Comparison of ENCODE assay signal across 32 mouse cellular contexts in genomic region chr14:31200038-31200437, GRCm38 (mm10). TPM values are rescaled to one million over a fixed set of nuclear protein-coding genes. Genes with fewer than 3 reads are reported as not detected.
DNase-seq lines count a peak whose midpoint lies in the region; ATAC-seq and TF ChIP-seq lines count a peak whose summit lies in the region.
"Had no signal": no experiment of that assay in that cellular context is flagged by ENCODE, and none has a peak within 500 bp of the region (broad histone marks: within the 10 kb centered on the region; RNA-seq: fewer than 3 reads in every experiment).

No protein-coding gene starts in this region.

- no peaks in the 10 kb centered on the region for H3K27me3 ChIP-seq in lung, embryonic 16.5 days (ENCODE audit: control insufficient read depth, insufficient read depth, low read depth, low read length)
- H3K27me3 ChIP-seq in liver, embryonic 15.5 days = no peaks in the 10 kb centered on the region
- H3K27me3 ChIP-seq in stomach, postnatal 0 days (ENCODE audit: control insufficient read depth, insufficient read depth, low read length) = no peaks in the 10 kb centered on the region
- H3K27me3 ChIP-seq in forebrain, embryonic 15.5 days = no peaks in the 10 kb centered on the region
- H3K27me3 ChIP-seq: embryonic facial prominence, embryonic 15.5 days; forebrain, embryonic 13.5 days; heart, embryonic 12.5 days; limb, embryonic 13.5 days had no signal

- no peak overlapping the region for H3K27ac ChIP-seq in layer of hippocampus, adult 2 months
- H3K27ac ChIP-seq in lung, embryonic 16.5 days (ENCODE audit: low read length) = peak overlapping the region; percentile 56; the same call in 1 of the 2 replicates
- peak overlapping the region; percentile 64 for H3K27ac ChIP-seq in liver, embryonic 15.5 days (replicated peaks)
- H3K27ac ChIP-seq in stomach, postnatal 0 days (replicated peaks) = 0 out of 2 replicates have a peak overlapping the region, but pooled peaks have one; percentile 24
- no peak overlapping the region for H3K27ac ChIP-seq in forebrain, embryonic 15.5 days (replicated peaks)
- H3K27ac ChIP-seq: embryonic facial prominence, embryonic 10.5 days; embryonic facial prominence, embryonic 15.5 days; forebrain, embryonic 13.5 days; heart, adult 2 months; hindbrain, embryonic 10.5 days; left cerebral cortex, adult 2 months; limb, embryonic 13.5 days had no signal

- 0 out of 2 replicates have a peak, but pooled peaks have one; percentile 20 for TF ChIP-seq CTCF in layer of hippocampus, adult 2 months (conservative IDR thresholded peaks at IDR 0.05)
- TF ChIP-seq CTCF in lung, adult 2 months (IDR thresholded peaks at IDR 0.05; ENCODE audit: insufficient read depth, low read length) = no peak
- no peak for TF ChIP-seq CTCF in stomach, postnatal 0 days (IDR thresholded peaks at IDR 0.05; ENCODE audit: low read depth)

- peaks cover 37% of the 10 kb centered on the region for H3K36me3 ChIP-seq in lung, embryonic 16.5 days (ENCODE audit: control insufficient read depth, insufficient read depth, low read length)
- peaks cover 76% of the 10 kb centered on the region for H3K36me3 ChIP-seq in liver, embryonic 15.5 days (replicated peaks)
- H3K36me3 ChIP-seq in stomach, postnatal 0 days (ENCODE audit: control insufficient read depth, insufficient read depth, low read length) = peaks cover 27% of the 10 kb centered on the region
- peaks cover 69% of the 10 kb centered on the region for H3K36me3 ChIP-seq in forebrain, embryonic 15.5 days

- no peaks in the 10 kb centered on the region for H3K9me3 ChIP-seq in lung, embryonic 16.5 days (ENCODE audit: control insufficient read depth, low read length)
- no peaks in the 10 kb centered on the region for H3K9me3 ChIP-seq in liver, embryonic 15.5 days (replicated peaks)
- H3K9me3 ChIP-seq in stomach, postnatal 0 days (ENCODE audit: control insufficient read depth, low read length) = no peaks in the 10 kb centered on the region
- no peaks in the 10 kb centered on the region for H3K9me3 ChIP-seq in forebrain, embryonic 15.5 days
- H3K9me3 ChIP-seq: embryonic facial prominence, embryonic 10.5 days; embryonic facial prominence, embryonic 15.5 days; forebrain, embryonic 13.5 days; heart, embryonic 12.5 days; hindbrain, embryonic 10.5 days; limb, embryonic 13.5 days had no signal

- no peak for ATAC-seq in lung, embryonic 16.5 days (ENCODE audit: low read depth)
- ATAC-seq in liver, embryonic 15.5 days (ENCODE audit: insufficient read depth) = peak; percentile 65; the same call in 1 of the 2 replicates
- ATAC-seq in stomach, postnatal 0 days (ENCODE audit: low FRiP score, low TSS enrichment) = peak; percentile 18; the same call in 1 of the 2 replicates
- no peak for ATAC-seq in forebrain, embryonic 15.5 days (replicated peaks)
- ATAC-seq: CD4-positive, CD25-positive, alpha-beta regulatory T cell, adult 4 months; forebrain, embryonic 13.5 days; hindbrain, embryonic 16.5 days; midbrain, embryonic 16.5 days had no signal

- no peak overlapping the region for H3K4me3 ChIP-seq in layer of hippocampus, adult 2 months
- no peak overlapping the region for H3K4me3 ChIP-seq in lung, embryonic 16.5 days (ENCODE audit: low read length)
- H3K4me3 ChIP-seq in lung, adult 2 months (replicated peaks; ENCODE audit: extremely low read depth, low read depth, low read length) = no peak overlapping the region
- H3K4me3 ChIP-seq in liver, embryonic 15.5 days (replicated peaks) = no peak overlapping the region
- no peak overlapping the region for H3K4me3 ChIP-seq in stomach, postnatal 0 days (ENCODE audit: low read depth, low read length)
- no peak overlapping the region for H3K4me3 ChIP-seq in forebrain, embryonic 15.5 days
- H3K4me3 ChIP-seq: embryonic facial prominence, embryonic 10.5 days; embryonic facial prominence, embryonic 15.5 days; forebrain, embryonic 13.5 days; heart, adult 2 months; heart, embryonic 12.5 days; hindbrain, embryonic 10.5 days; left cerebral cortex, adult 2 months; limb, embryonic 13.5 days had no signal

- no peak overlapping the region for H3K4me2 ChIP-seq in lung, embryonic 16.5 days (ENCODE audit: low read depth, low read length)
- no peak overlapping the region for H3K4me2 ChIP-seq in liver, embryonic 15.5 days
- no peak overlapping the region for H3K4me2 ChIP-seq in stomach, postnatal 0 days (replicated peaks; ENCODE audit: low read depth)
- no peak overlapping the region for H3K4me2 ChIP-seq in forebrain, embryonic 15.5 days (replicated peaks)
- H3K4me2 ChIP-seq: embryonic facial prominence, embryonic 15.5 days; forebrain, embryonic 13.5 days; heart, embryonic 12.5 days; limb, embryonic 13.5 days; midbrain, embryonic 11.5 days had no signal

- H3K4me1 ChIP-seq in lung, embryonic 16.5 days (replicated peaks; ENCODE audit: control insufficient read depth, insufficient read depth, low read length) = peaks cover 32% of the 10 kb centered on the region
- peaks cover 17% of the 10 kb centered on the region for H3K4me1 ChIP-seq in lung, adult 2 months (ENCODE audit: control insufficient read depth, insufficient read depth, low read length)
- peaks cover 51% of the 10 kb centered on the region for H3K4me1 ChIP-seq in liver, embryonic 15.5 days (replicated peaks)
- no peaks in the 10 kb centered on the region; the same call in 1 of the 2 replicates for H3K4me1 ChIP-seq in stomach, postnatal 0 days (replicated peaks; ENCODE audit: control insufficient read depth, insufficient read depth)
- peaks cover 20% of the 10 kb centered on the region for H3K4me1 ChIP-seq in forebrain, embryonic 15.5 days

- TF ChIP-seq EP300 in stomach, postnatal 0 days (optimal IDR thresholded peaks at IDR 0.05) = no peak

- no peak overlapping the region for H3K9ac ChIP-seq in lung, embryonic 16.5 days (ENCODE audit: low read length)
- no peak overlapping the region for H3K9ac ChIP-seq in liver, embryonic 15.5 days
- H3K9ac ChIP-seq in stomach, postnatal 0 days (ENCODE audit: low read length) = no peak overlapping the region
- no peak overlapping the region for H3K9ac ChIP-seq in forebrain, embryonic 15.5 days (replicated peaks)
- H3K9ac ChIP-seq: embryonic facial prominence, embryonic 15.5 days; forebrain, embryonic 13.5 days; heart, embryonic 12.5 days; limb, embryonic 13.5 days had no signal

- 49% methylated on average over 3 of the region's 3 CpGs for WGBS in lung, embryonic 16.5 days
- 46% methylated on average over 3 of the region's 3 CpGs for WGBS in lung, adult 2 months
- WGBS in liver, embryonic 15.5 days (ENCODE audit: insufficient replicate concordance) = 70% methylated on average over 3 of the region's 3 CpGs
- WGBS in stomach, postnatal 0 days = 59% methylated on average over 3 of the region's 3 CpGs
- 85% methylated on average over 3 of the region's 3 CpGs for WGBS in forebrain, embryonic 15.5 days

- TF ChIP-seq POLR2A in lung, adult 2 months (IDR thresholded peaks at IDR 0.05; ENCODE audit: borderline replicate concordance, extremely low read depth, low read depth, low read length) = no peak

- no peak for DNase-seq in layer of hippocampus, adult 2 months (ENCODE audit: low spot score in 2 of 2)
- no peak for DNase-seq in layer of hippocampus, postnatal 14 days (ENCODE audit: low spot score in 2 of 2)
- DNase-seq in lung, adult 2 months = no peak
- no peak for DNase-seq in stomach, postnatal 0 days (ENCODE audit: low spot score)
- DNase-seq: adrenal gland, adult 2 months; adrenal gland, postnatal 36 days; cerebellum, adult 18-20 months; cerebellum, postnatal 25 days; gastrocnemius, postnatal 36 days; heart, adult 2 months; heart, postnatal 10 days; kidney, postnatal 14 days; lung, postnatal 14 days; right cerebral cortex, postnatal 25 days; thymus, adult 2 months; thymus, postnatal 36 days had no signal

RNA-seq across cellular contexts. Expression of gene Tnnc1, which starts 8.1 kb away (rescaled TPM):
- 1 to 10 TPM; 2.4 to 2.9 TPM for total RNA-seq in layer of hippocampus, adult 2 months (2021)
- 1 to 10 TPM in 1 of 2 experiments, under 1 TPM in 1; 0.85 to 3.7 TPM for total RNA-seq in layer of hippocampus, postnatal 14 days (2021)
- 93.6 and 113 TPM in 2 replicates for polyA plus RNA-seq in lung, embryonic 16.5 days (2015; fragmentation: Nextera tagmentation; extraction: Ambion mirVana)
- 25.4 and 32.2 TPM in 2 replicates for polyA plus RNA-seq in lung, adult 2 months (2012; rRNA removed)
- 66.4 and 66.7 TPM in 2 replicates for polyA plus RNA-seq in liver, embryonic 15.5 days (2015; fragmentation: Nextera tagmentation; extraction: Ambion mirVana)
- polyA plus RNA-seq in stomach, postnatal 0 days (2015; fragmentation: Nextera tagmentation; extraction: Ambion mirVana) = 4.1 and 6.5 TPM in 2 replicates
- 1.7 and 2.2 TPM in 2 replicates for polyA plus RNA-seq in forebrain, embryonic 15.5 days (2015; fragmentation: Nextera tagmentation; extraction: Ambion mirVana)
- total RNA-seq: neutrophil, adult 5-6 weeks had no signal
- polyA plus RNA-seq: CD4-positive, CD25-positive, alpha-beta regulatory T cell, adult 4 months had no signal

RNA-seq across cellular contexts. Expression of gene Nisch, which starts 16.7 kb away (rescaled TPM):
- total RNA-seq in layer of hippocampus, adult 2 months (2021) = 100 to 1,000 TPM; 472 to 491 TPM
- 100 to 1,000 TPM; 433 to 449 TPM for total RNA-seq in layer of hippocampus, postnatal 14 days (2021)
- 377 and 397 TPM in 2 replicates for polyA plus RNA-seq in lung, embryonic 16.5 days (2015; fragmentation: Nextera tagmentation; extraction: Ambion mirVana)
- polyA plus RNA-seq in lung, adult 2 months (2012; rRNA removed) = 412 and 458 TPM in 2 replicates
- polyA plus RNA-seq in liver, embryonic 15.5 days (2015; fragmentation: Nextera tagmentation; extraction: Ambion mirVana) = 92.3 and 115 TPM in 2 replicates
- polyA plus RNA-seq in stomach, postnatal 0 days (2015; fragmentation: Nextera tagmentation; extraction: Ambion mirVana) = 87.7 and 106 TPM in 2 replicates
- polyA plus RNA-seq in forebrain, embryonic 15.5 days (2015; fragmentation: Nextera tagmentation; extraction: Ambion mirVana) = 339 and 356 TPM in 2 replicates

RNA-seq across cellular contexts. Expression of gene Sema3g, which starts 17.6 kb away (rescaled TPM):
- total RNA-seq in layer of hippocampus, adult 2 months (2021) = 1 to 10 TPM; 5.0 to 6.1 TPM
- total RNA-seq in layer of hippocampus, postnatal 14 days (2021) = 1 to 10 TPM; 5.5 to 6.4 TPM
- polyA plus RNA-seq in lung, embryonic 16.5 days (2015; fragmentation: Nextera tagmentation; extraction: Ambion mirVana) = 2.3 and 2.7 TPM in 2 replicates
- 95.9 and 109 TPM in 2 replicates for polyA plus RNA-seq in lung, adult 2 months (2012; rRNA removed)
- 0.03 and 0.08 TPM in 2 replicates for polyA plus RNA-seq in liver, embryonic 15.5 days (2015; fragmentation: Nextera tagmentation; extraction: Ambion mirVana)
- 0.38 and 0.53 TPM in 2 replicates for polyA plus RNA-seq in stomach, postnatal 0 days (2015; fragmentation: Nextera tagmentation; extraction: Ambion mirVana)
- polyA plus RNA-seq in forebrain, embryonic 15.5 days (2015; fragmentation: Nextera tagmentation; extraction: Ambion mirVana) = 0.53 and 0.61 TPM in 2 replicates
- total RNA-seq: megakaryocyte, adult 5-6 weeks had no signal
- polyA plus RNA-seq: CD4-positive, CD25-positive, alpha-beta regulatory T cell, adult 4 months had no signal

RNA-seq across cellular contexts. Expression of gene Stab1, which starts 31.6 kb away (rescaled TPM):
- 10 to 100 TPM; 23.2 TPM for total RNA-seq in layer of hippocampus, adult 2 months (2021)
- total RNA-seq in layer of hippocampus, postnatal 14 days (2021) = 10 to 100 TPM; 27.9 to 32.0 TPM
- polyA plus RNA-seq in lung, embryonic 16.5 days (2015; fragmentation: Nextera tagmentation; extraction: Ambion mirVana) = 48.9 and 52.1 TPM in 2 replicates
- 114 and 136 TPM in 2 replicates for polyA plus RNA-seq in lung, adult 2 months (2012; rRNA removed)
- 22.0 and 27.4 TPM in 2 replicates for polyA plus RNA-seq in liver, embryonic 15.5 days (2015; fragmentation: Nextera tagmentation; extraction: Ambion mirVana)
- 23.7 and 23.9 TPM in 2 replicates for polyA plus RNA-seq in stomach, postnatal 0 days (2015; fragmentation: Nextera tagmentation; extraction: Ambion mirVana)
- polyA plus RNA-seq in forebrain, embryonic 15.5 days (2015; fragmentation: Nextera tagmentation; extraction: Ambion mirVana) = 12.9 and 19.0 TPM in 2 replicates

RNA-seq across cellular contexts. Expression of gene Phf7, which starts 51.1 kb away (rescaled TPM):
- 1 to 10 TPM; 5.3 to 6.0 TPM for total RNA-seq in layer of hippocampus, adult 2 months (2021)
- 1 to 10 TPM; 4.0 to 6.3 TPM for total RNA-seq in layer of hippocampus, postnatal 14 days (2021)
- 13.5 TPM in 2 replicates for polyA plus RNA-seq in lung, embryonic 16.5 days (2015; fragmentation: Nextera tagmentation; extraction: Ambion mirVana)
- 4.8 and 5.4 TPM in 2 replicates for polyA plus RNA-seq in lung, adult 2 months (2012; rRNA removed)
- 5.6 and 6.3 TPM in 2 replicates for polyA plus RNA-seq in liver, embryonic 15.5 days (2015; fragmentation: Nextera tagmentation; extraction: Ambion mirVana)
- 9.5 and 10.1 TPM in 2 replicates for polyA plus RNA-seq in stomach, postnatal 0 days (2015; fragmentation: Nextera tagmentation; extraction: Ambion mirVana)
- 11.9 and 13.1 TPM in 2 replicates for polyA plus RNA-seq in forebrain, embryonic 15.5 days (2015; fragmentation: Nextera tagmentation; extraction: Ambion mirVana)

Comparison
In these comparisons a context has a peak if more than half of its experiments do, and no peak if none do; other contexts are left out.
1. RNA of gene Sema3g, which starts 17.6 kb away (polyA plus RNA-seq): 95.9 to 109 TPM in lung, adult 2 months; 2.3 to 2.7 TPM in lung, embryonic 16.5 days, 0.53 to 0.61 TPM in forebrain, embryonic 15.5 days, 0.38 to 0.53 TPM in stomach, postnatal 0 days and 0.03 to 0.08 TPM in liver, embryonic 15.5 days; every median in the first group is over 10 times any median in the second.
2. H3K27ac ChIP-seq: peak in lung, embryonic 16.5 days (single experiment), liver, embryonic 15.5 days (single experiment) and stomach, postnatal 0 days (single experiment); none in layer of hippocampus, adult 2 months (single experiment) and forebrain, embryonic 15.5 days (single experiment).
3. ATAC-seq: peak in liver, embryonic 15.5 days (single experiment) and stomach, postnatal 0 days (single experiment); none in lung, embryonic 16.5 days (single experiment) and forebrain, embryonic 15.5 days (single experiment).